Mouse (Mus musculus) heart, embryonic 11.5 days (tissue): ENCODE data around the gene Tbx15. TPM values are rescaled to one million over a fixed set of nuclear protein-coding genes. Genes with fewer than 3 reads are reported as not detected.

ENCODE experiments used
- ATAC-seq: fragments of 200-750 bp; cut with Nextera tagmentation; replicated peaks from 2 replicates; pipeline ENCODE4 v1.8.0; 2017; ENCODE audit warnings: moderate library complexity; ENCODE audit not compliant: insufficient number of reproducible peaks, low FRiP score, low TSS enrichment
- H3K27ac ChIP-seq: fragments of 300-500 bp; sonication (generic); 2 replicates; pipeline ENCODE4 v1.5.1; 2014; ENCODE audit warnings: mild to moderate bottlenecking, low read depth, low read length
- H3K27me3 ChIP-seq: fragments of 300-500 bp; sonication (generic); 2 replicates; pipeline ENCODE4 v1.6.1; 2014; ENCODE audit warnings: mild to moderate bottlenecking, low read length, mixed read lengths; ENCODE audit not compliant: control insufficient read depth, insufficient read depth
- H3K36me3 ChIP-seq: fragments of 300-500 bp; sonication (generic); 2 replicates; pipeline ENCODE4 v1.6.1; 2014; ENCODE audit warnings: mild to moderate bottlenecking, low read length, moderate library complexity, mixed read lengths; ENCODE audit not compliant: control insufficient read depth, insufficient read depth
- H3K4me1 ChIP-seq: fragments of 300-500 bp; sonication (generic); 2 replicates; pipeline ENCODE4 v1.6.1; 2014; ENCODE audit warnings: low read length; ENCODE audit not compliant: control insufficient read depth, insufficient read depth
- H3K4me2 ChIP-seq: fragments of 300-500 bp; sonication (generic); 2 replicates; pipeline ENCODE4 v1.6.1; 2014; ENCODE audit warnings: mild to moderate bottlenecking, moderate library complexity
- H3K4me3 ChIP-seq: fragments of 300-500 bp; sonication (generic); 2 replicates; pipeline ENCODE4 v1.5.1; 2014; ENCODE audit warnings: low read depth, low read length
- H3K9ac ChIP-seq: fragments of 300-500 bp; sonication (generic); 2 replicates; pipeline ENCODE4 v1.6.1; 2014; ENCODE audit warnings: mild to moderate bottlenecking, low read depth, low read length, moderate library complexity
- H3K9me3 ChIP-seq: fragments of 300-500 bp; sonication (generic); replicated peaks from 2 replicates; pipeline ENCODE4 v1.6.1; 2016; ENCODE audit warnings: low read length; ENCODE audit not compliant: control insufficient read depth
- WGBS: fragments of 180-500 bp; shearing (Covaris S2); extraction: QIAGEN DNeasy Blood & Tissue Kit; methylation state at CpG from one replicate; pipeline ENCODE4 v1.1.7; 2014; ENCODE audit not compliant: insufficient replicate concordance; 5-methylcytosine and 5-hydroxymethylcytosine counted together
- polyA plus RNA-seq: library from polyadenylated mRNA; unstranded; fragments of >200 nt; fragmentation: Nextera tagmentation; extraction: Ambion mirVana; gene quantifications from 2 replicates; pipeline ENCODE4 v1.2.1, GENCODE M21; 2014

The Tbx15 gene
- polyA plus RNA-seq, 1 experiment from 2014 or later: 0.40 TPM

DNA sequence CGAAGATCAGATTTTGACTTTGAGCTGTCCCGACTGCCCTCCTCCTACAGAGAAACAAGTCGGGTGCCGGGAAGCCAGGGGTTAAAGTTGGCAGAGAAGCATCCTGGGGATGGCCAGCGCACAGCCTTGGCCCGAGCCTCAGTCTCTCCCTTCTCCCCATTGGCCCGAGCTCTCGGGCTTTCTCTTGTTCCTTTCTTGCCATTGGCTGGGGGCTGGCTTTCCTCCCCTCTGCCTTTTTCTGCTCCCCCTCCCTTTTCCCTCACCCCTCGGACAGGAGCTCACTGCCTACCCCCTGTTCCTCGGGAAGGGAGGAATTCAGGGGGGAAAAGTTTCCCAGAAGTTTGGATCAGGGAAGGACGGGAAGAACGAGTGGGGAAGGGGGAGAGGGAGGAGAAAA is 12.9 kb downstream of the Tbx15 start:
- peak overlapping the region; percentile 50 for H3K4me3 ChIP-seq
- H3K27ac ChIP-seq: no peak overlapping the region
- no peak for ATAC-seq
- H3K4me1 ChIP-seq: peaks cover 7% of the 10 kb centered on the region; the same call in 1 of the 2 replicates
- peaks cover 94% of the 10 kb centered on the region for H3K27me3 ChIP-seq
- no peaks in the 10 kb centered on the region for H3K36me3 ChIP-seq
- no peaks in the 10 kb centered on the region for H3K9me3 ChIP-seq
- WGBS: under 1% methylated on average over 12 of the region's 12 CpGs
- no peak overlapping the region for H3K9ac ChIP-seq
- peak overlapping the region; percentile 88 for H3K4me2 ChIP-seq

DNA sequence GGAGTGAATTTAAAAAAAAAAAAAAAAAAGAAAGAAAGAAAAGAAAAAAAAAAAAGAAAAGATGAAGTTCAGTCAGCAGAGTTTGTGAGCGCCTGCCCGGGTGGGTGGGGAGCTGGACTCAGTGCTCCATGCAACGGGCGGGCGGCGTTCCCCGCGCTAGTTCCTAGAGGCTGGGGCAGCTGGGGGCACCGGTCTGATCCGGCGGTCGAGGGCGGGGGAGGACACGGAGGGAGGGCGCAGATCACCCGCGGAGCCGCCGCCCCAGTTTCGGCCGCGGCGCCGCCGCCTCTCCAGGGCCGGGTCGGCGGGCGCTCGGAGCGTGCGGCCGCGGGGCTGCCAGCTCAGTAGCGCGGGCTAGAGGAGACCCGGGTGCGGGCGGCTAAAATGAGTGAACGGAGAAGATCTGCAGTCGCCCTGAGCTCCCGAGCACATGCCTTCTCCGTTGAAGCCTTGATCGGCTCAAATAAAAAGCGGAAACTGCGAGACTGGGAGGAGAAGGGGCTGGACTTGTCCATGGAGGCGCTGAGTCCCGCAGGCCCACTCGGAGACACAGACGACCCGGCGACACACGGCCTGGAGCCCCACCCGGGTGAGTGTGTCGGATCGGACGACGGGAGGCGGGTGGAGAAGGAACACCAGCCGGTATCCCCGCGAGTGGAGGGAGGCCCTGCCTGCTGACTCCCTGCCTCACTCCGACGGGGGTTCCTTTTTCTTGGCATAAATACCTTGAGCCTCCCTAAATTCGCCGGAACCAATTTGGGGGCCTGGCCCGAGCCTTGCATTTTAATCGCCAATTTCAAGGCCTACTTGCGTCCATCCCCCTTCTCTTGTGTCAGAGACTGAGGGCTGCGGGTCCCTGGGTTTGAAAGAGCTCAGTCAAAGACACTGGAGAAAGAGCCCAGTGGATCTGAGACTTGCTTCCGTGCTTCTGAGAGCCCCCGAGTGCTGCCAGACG is 13.6 kb downstream of the Tbx15 start:
- peaks cover 92% of the 10 kb centered on the region for H3K27me3 ChIP-seq
- peak overlapping the region; percentile 58 for H3K9ac ChIP-seq
- H3K36me3 ChIP-seq: no peaks in the 10 kb centered on the region
- H3K4me1 ChIP-seq: peaks cover 7% of the 10 kb centered on the region; the same call in 1 of the 2 replicates
- no peak overlapping the region for H3K27ac ChIP-seq
- under 1% methylated on average over 69 of the region's 73 CpGs for WGBS
- peak; percentile 40; the same call in 1 of the 2 replicates for ATAC-seq
- H3K9me3 ChIP-seq: no peaks in the 10 kb centered on the region
- peak overlapping the region; percentile 50 for H3K4me3 ChIP-seq
- peak overlapping the region; percentile 88 for H3K4me2 ChIP-seq

DNA sequence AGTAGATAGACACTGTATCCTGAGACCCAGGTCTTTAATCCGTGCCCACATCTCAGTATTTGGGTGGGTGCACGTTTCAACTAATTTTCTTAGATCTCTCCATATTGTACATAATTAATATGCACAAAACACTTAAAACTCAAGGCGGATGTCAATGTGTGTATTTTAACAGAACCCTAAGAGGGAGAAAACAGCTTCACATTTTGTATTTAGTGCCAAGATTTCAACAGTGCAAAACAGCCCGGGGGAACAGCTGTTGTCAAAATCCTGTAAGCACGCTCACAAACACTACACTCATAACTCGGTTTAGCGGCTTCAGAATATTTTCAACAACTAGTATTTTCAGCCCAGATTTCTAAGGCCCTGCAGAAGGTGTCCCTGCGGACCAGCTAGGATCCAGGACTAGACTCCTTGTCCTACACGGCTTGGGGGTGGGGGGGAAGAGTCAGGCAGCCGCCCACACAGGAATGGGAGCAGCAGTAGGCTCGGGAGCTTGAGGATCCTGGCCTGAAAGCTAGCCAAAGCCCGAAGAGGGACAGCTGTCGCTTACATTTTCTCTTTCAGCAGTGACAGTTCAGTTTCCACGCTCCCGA is 14.5 kb downstream of the Tbx15 start:
- Histone ChIP-seq H3K4me2 (no peak overlapping the region), H3K4me1 (peaks cover 7% of the 10 kb centered on the region; the same call in 1 of the 2 replicates), H3K36me3 (no peaks in the 10 kb centered on the region), H3K4me3 (0 out of 2 replicates have a peak overlapping the region, but pooled peaks have one; percentile 50), H3K9me3 (no peaks in the 10 kb centered on the region), H3K27me3 (peaks cover 92% of the 10 kb centered on the region), H3K9ac (no peak overlapping the region), H3K27ac (no peak overlapping the region)
- WGBS: 2% methylated on average over 15 of the region's 15 CpGs
- no peak for ATAC-seq

DNA sequence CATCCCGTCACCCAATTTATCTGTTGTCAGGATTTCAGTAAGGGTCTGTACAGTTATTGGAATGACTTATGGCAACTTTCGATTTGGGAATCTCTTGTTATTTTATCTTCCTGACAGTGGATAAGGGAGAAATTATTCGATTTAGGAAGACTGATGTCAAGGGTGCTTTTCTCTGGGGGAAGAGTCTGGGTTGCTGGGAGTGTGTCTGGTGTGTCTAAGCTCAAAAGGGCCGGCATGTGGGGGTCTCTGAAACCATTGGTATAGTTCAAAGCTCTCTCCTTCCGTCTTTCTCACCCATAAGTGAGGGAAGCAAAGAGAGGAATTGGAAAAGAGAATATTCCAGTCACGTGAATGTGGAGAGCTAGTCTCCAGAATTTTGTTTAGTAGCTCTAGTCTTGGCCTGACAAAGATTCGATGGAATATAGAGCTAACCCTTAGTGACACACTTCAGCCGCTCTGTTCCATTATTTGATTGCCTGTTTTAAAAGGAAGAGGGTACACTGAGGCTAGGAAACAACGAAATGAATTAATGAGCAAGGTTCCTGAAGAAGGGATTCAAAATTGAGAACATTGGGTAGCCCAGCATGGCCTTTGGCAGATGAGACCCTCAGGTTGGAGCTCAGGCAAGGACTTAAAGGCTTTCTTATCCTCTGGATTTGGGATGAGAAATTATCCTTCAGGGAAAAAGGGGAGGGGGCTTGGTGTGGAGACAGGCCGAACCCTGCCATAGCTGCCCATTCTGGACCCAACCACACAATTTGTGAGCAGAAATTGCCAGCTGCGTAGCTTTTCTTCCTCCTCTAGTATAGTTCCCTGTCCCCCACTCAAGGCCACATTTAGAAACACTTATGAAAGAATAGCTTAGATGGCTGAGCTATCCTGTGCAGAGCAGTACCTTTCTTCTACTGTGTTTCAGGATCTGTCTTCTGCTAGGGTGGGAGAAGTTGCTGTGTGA is 15.5 kb downstream of the Tbx15 start:
- H3K4me2 ChIP-seq: no peak overlapping the region
- no peak overlapping the region for H3K4me3 ChIP-seq
- no peaks in the 10 kb centered on the region for H3K36me3 ChIP-seq
- peaks cover 89% of the 10 kb centered on the region for H3K27me3 ChIP-seq
- H3K9ac ChIP-seq: no peak overlapping the region
- no peaks in the 10 kb centered on the region for H3K9me3 ChIP-seq
- H3K4me1 ChIP-seq: peaks cover 7% of the 10 kb centered on the region; the same call in 1 of the 2 replicates
- no peak for ATAC-seq
- WGBS: 5% methylated on average over 11 of the region's 11 CpGs
- no peak overlapping the region for H3K27ac ChIP-seq

DNA sequence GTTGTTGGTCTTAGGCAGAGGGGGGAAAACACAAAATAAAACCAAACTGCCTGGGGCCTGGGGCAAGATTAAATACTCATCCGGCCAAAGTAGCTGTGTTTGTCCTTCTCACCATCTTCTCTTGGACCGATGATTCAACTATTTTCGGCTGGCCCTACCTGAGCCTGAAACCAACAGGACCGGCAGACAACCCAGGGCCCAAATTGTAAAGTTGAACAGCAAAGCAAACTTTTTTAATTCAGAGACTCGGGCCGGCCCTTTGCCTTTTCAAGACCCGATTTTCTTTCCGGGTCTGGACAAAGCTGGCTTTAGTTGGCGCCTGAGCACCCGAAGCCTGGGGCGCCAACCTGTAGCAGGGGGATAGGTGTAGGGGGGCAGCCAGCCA is 16.2 kb downstream of the Tbx15 start:
- no peak overlapping the region for H3K27ac ChIP-seq
- H3K4me3 ChIP-seq: no peak overlapping the region

DNA sequence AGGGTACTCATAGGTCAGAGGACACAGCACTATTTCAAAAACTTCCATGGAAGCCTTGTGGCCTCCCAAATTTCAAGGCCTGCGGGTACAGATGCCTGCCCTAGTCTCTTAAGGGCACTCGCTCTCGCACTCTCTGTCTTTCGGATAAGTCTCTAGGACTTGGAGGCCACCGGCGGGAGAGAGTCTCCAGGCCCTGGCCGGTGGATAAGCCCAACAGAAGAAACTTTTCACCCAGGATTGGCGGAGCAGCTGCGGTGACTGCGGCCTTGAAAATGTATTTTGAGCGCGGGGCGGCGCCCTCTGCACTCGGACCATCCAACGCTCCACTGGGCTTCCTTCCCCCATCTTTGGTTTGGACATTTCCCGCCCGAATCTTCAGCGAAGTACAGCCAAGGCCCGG is 16.6 kb downstream of the Tbx15 start:
- Histone ChIP-seq H3K27ac (no peak overlapping the region), H3K9ac (no peak overlapping the region)

More for the DNA sequence above, 16.2 kb downstream of the Tbx15 start:
- Histone ChIP-seq H3K27me3 (peaks cover 89% of the 10 kb centered on the region), H3K36me3 (no peaks in the 10 kb centered on the region), H3K9ac (no peak overlapping the region), H3K4me1 (peaks cover 7% of the 10 kb centered on the region; the same call in 1 of the 2 replicates), H3K4me2 (no peak overlapping the region), H3K9me3 (no peaks in the 10 kb centered on the region)
- under 1% methylated on average over 11 of the region's 11 CpGs for WGBS
- ATAC-seq: no peak

DNA sequence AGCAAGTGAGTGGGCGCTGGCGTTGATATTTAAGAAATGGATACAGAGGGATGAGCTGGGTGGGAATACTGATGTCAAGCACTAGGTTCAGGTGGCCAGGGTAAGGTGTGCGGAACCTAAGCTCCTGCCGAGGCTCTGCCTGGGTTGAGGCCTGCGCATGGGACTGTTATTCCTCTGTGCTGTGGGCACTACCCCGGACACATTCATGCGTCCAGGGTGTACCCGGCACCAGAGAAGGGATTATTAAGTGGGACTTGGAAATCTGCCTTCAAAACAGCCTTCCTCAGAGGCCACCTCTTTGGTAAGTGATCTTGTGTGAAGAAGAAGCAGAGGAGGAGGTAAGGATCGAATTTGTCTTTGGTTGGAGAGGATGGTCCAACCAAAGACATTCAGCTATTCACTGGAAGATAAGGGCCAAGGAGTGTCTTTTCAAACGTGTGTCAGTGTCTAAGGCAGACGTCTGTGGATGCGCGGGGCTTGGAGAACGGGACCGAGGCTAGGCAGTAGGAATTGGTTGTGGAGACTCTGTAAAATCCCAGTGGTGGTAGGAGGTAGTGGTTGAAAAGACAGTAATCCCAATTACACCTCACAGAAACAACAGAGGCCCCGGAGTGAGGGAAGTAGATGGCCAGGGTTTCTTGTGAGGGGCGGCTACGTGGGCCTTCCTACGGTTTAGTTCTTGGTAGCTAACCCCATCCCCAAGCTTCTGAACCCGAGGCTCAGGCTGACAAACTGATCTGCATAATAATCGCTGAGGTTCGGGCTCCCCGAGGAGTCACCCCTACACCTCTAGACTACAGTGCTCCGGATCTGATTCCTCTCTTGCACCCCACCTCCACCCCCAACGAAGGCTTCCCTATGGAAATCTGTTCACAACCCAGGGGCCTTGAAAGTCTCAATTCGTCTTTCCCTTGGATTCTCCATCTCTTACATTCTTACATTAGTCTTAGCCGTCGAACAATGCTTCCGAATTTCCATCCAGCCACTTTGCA is 17.7 kb downstream of the Tbx15 start:
- H3K27ac ChIP-seq: no peak overlapping the region
- H3K9ac ChIP-seq: no peak overlapping the region
- H3K4me3 ChIP-seq: no peak overlapping the region
- 2% methylated on average over 29 of the region's 29 CpGs for whole genome bisulfite sequencing
- no peak overlapping the region for H3K4me2 ChIP-seq
- H3K4me1 ChIP-seq: peaks cover 7% of the 10 kb centered on the region; the same call in 1 of the 2 replicates
- H3K9me3 ChIP-seq: no peaks in the 10 kb centered on the region
- ATAC-seq: no peak
- H3K27me3 ChIP-seq: peaks cover 89% of the 10 kb centered on the region
- H3K36me3 ChIP-seq: no peaks in the 10 kb centered on the region

More for the DNA sequence above, 16.6 kb downstream of the Tbx15 start:
- ATAC-seq: no peak
- Histone ChIP-seq H3K27me3 (peaks cover 89% of the 10 kb centered on the region), H3K9me3 (no peaks in the 10 kb centered on the region), H3K36me3 (no peaks in the 10 kb centered on the region), H3K4me2 (no peak overlapping the region), H3K4me3 (no peak overlapping the region), H3K4me1 (peaks cover 7% of the 10 kb centered on the region; the same call in 1 of the 2 replicates)
- 0% methylated on average over 20 of the region's 20 CpGs for WGBS
